Comparison of ENCODE assay signal across 19 mouse cellular contexts in genomic region chr1:180986701-180987100, GRCm38 (mm10). TPM values are rescaled to one million over a fixed set of nuclear protein-coding genes. Genes with fewer than 3 reads are reported as not detected.
A peak's percentile ranks its signal among the peaks of the same experiment; 100 is the strongest.
DNase-seq lines count a peak whose midpoint lies in the region; ATAC-seq and TF ChIP-seq lines count a peak whose summit lies in the region.
"Had no signal": no experiment of that assay in that cellular context is flagged by ENCODE, and none has a peak within 500 bp of the region (broad histone marks: within the 10 kb centered on the region; RNA-seq: fewer than 3 reads in every experiment).

No protein-coding gene starts in this region.

- no peak overlapping the region for H3K4me2 ChIP-seq in liver, embryonic 12.5 days
- H3K4me2 ChIP-seq: embryonic facial prominence, embryonic 12.5 days; forebrain, embryonic 15.5 days; limb, embryonic 12.5 days; midbrain, embryonic 12.5 days; stomach, embryonic 15.5 days had no signal

- no peak overlapping the region for H3K27ac ChIP-seq in liver, adult 2 months (replicated peaks; ENCODE audit: insufficient read depth, low read depth, low read length)
- H3K27ac ChIP-seq in liver, embryonic 12.5 days = no peak overlapping the region
- H3K27ac ChIP-seq: embryonic facial prominence, embryonic 12.5 days; forebrain, embryonic 15.5 days; limb, embryonic 12.5 days; macrophage; midbrain, embryonic 12.5 days; stomach, embryonic 15.5 days had no signal

- POLR2A ChIA-PET in Patski (lab: Charles Lee) = no interaction called here

- WGBS in liver, adult 2 months = 96% methylated on average over 8 of the region's 8 CpGs
- 75% methylated on average over 8 of the region's 8 CpGs for WGBS in liver, embryonic 12.5 days (ENCODE audit: insufficient replicate concordance)

- no peaks in the 10 kb centered on the region for H3K9me3 ChIP-seq in liver, embryonic 12.5 days (replicated peaks)
- H3K9me3 ChIP-seq: embryonic facial prominence, embryonic 12.5 days; forebrain, embryonic 15.5 days; limb, embryonic 12.5 days; midbrain, embryonic 12.5 days; stomach, embryonic 15.5 days had no signal

- no peaks in the 10 kb centered on the region for H3K27me3 ChIP-seq in liver, adult 2 months (ENCODE audit: control insufficient read depth, insufficient read depth, low read length)
- H3K27me3 ChIP-seq in liver, embryonic 12.5 days (replicated peaks) = peaks cover 21% of the 10 kb centered on the region
- peaks cover 6% of the 10 kb centered on the region for H3K27me3 ChIP-seq in Patski
- H3K27me3 ChIP-seq: embryonic facial prominence, embryonic 12.5 days; forebrain, embryonic 15.5 days; limb, embryonic 12.5 days; midbrain, embryonic 12.5 days; stomach, embryonic 15.5 days had no signal

- ATAC-seq in liver, embryonic 12.5 days = no peak
- no peak for ATAC-seq in Patski
- ATAC-seq: forebrain, embryonic 15.5 days had no signal

- no peaks in the 10 kb centered on the region for H3K79me2 ChIP-seq in liver, adult 2 months (ENCODE audit: control insufficient read depth, insufficient read depth, low read length)

- CTCF ChIA-PET in Patski (lab: Charles Lee) = no interaction called here

- in situ Hi-C loops in Patski (cut with MboI; ENCODE audit: low pct_unique_long_range_greater_than_20kb) = loop anchor here (5.0 kb wide), 1 partner anchor 246 kb away; no protein-coding TSS in a partner anchor

- peaks cover 19% of the 10 kb centered on the region for H3K36me3 ChIP-seq in liver, adult 2 months (ENCODE audit: control insufficient read depth, insufficient read depth, low read length)
- no peaks in the 10 kb centered on the region for H3K36me3 ChIP-seq in liver, embryonic 12.5 days
- H3K36me3 ChIP-seq: embryonic facial prominence, embryonic 12.5 days; forebrain, embryonic 15.5 days; limb, embryonic 12.5 days; midbrain, embryonic 12.5 days; stomach, embryonic 15.5 days had no signal

- peak; percentile 14 for DNase-seq in embryo, embryonic 10.5 days (ENCODE audit: low spot score)
- DNase-seq in embryo, embryonic 11 days = no peak
- no peak for DNase-seq in liver, adult 2 months (ENCODE audit: extremely low read depth, low read depth, low spot score)
- DNase-seq in A20 (ENCODE audit: low read depth, low spot score) (peak; percentile 40), Patski (ENCODE audit: low read depth, low spot score) (no peak)
- no peak for DNase-seq in cerebellum, adult 11-12 months
- no peak for DNase-seq in neural tube, embryonic 10.5 days (ENCODE audit: extremely low spot score, low spot score)
- DNase-seq: adrenal gland, postnatal 10 days; cerebellum, adult 2 months; lung, adult 2 months; thymus, postnatal 14 days had no signal

- peak; percentile 13; the same call in 1 of the 2 replicates for TF ChIP-seq CTCF in liver, adult 2 months (IDR thresholded peaks at IDR 0.05; ENCODE audit: low read depth, low read length)
- TF ChIP-seq CTCF in Patski (IDR thresholded peaks at IDR 0.05) = peak; percentile 31

- TF ChIP-seq POLR2A in liver, adult 2 months (IDR thresholded peaks at IDR 0.05; ENCODE audit: extremely low read depth, insufficient read depth, low read length) = no peak

- no peak overlapping the region for H3K4me3 ChIP-seq in liver, adult 2 months (ENCODE audit: insufficient read depth, low read depth, low read length)
- no peak overlapping the region for H3K4me3 ChIP-seq in liver, embryonic 12.5 days
- H3K4me3 ChIP-seq: embryonic facial prominence, embryonic 12.5 days; forebrain, embryonic 15.5 days; limb, embryonic 12.5 days; midbrain, embryonic 12.5 days; stomach, embryonic 15.5 days had no signal

- H3K4me1 ChIP-seq in liver, adult 2 months (ENCODE audit: control insufficient read depth, insufficient read depth, low read length) = peaks cover 12% of the 10 kb centered on the region; the same call in 1 of the 2 replicates
- H3K4me1 ChIP-seq in liver, embryonic 12.5 days = peaks cover 2% of the 10 kb centered on the region
- H3K4me1 ChIP-seq: embryonic facial prominence, embryonic 12.5 days; forebrain, embryonic 15.5 days; limb, embryonic 12.5 days had no signal

- no peak overlapping the region for H3K9ac ChIP-seq in liver, adult 2 months (ENCODE audit: low read depth, low read length)
- H3K9ac ChIP-seq in liver, embryonic 12.5 days = no peak overlapping the region
- H3K9ac ChIP-seq: embryonic facial prominence, embryonic 12.5 days; forebrain, embryonic 15.5 days; limb, embryonic 12.5 days; midbrain, embryonic 12.5 days; stomach, embryonic 15.5 days had no signal

RNA-seq across cellular contexts. Expression of gene Ephx1, which starts 34.0 kb away (rescaled TPM):
- total RNA-seq in liver, adult 2 months (2014; rRNA removed) = 220 and 428 TPM in 2 replicates
- 287 and 304 TPM in 2 replicates for polyA plus RNA-seq in liver, adult 2 months (2012; rRNA removed)
- polyA plus RNA-seq in liver, embryonic 12.5 days (2016; fragmentation: Nextera tagmentation; extraction: Ambion mirVana) = 2.1 and 2.2 TPM in 2 replicates
- 10.9 TPM for polyA plus RNA-seq in Patski (2021)

RNA-seq across cellular contexts. Expression of gene Tmem63a, which starts 44.6 kb away (rescaled TPM):
- 9.5 and 12.8 TPM in 2 replicates for total RNA-seq in liver, adult 2 months (2014; rRNA removed)
- 14.6 and 15.8 TPM in 2 replicates for polyA plus RNA-seq in liver, adult 2 months (2012; rRNA removed)
- polyA plus RNA-seq in liver, embryonic 12.5 days (2016; fragmentation: Nextera tagmentation; extraction: Ambion mirVana) = 6.5 and 6.6 TPM in 2 replicates
- polyA plus RNA-seq in Patski (2021) = 39.3 TPM

RNA-seq across cellular contexts. Expression of gene Lefty1, which starts 51.9 kb away (rescaled TPM):
- total RNA-seq in liver, adult 2 months (2014; rRNA removed) = 1.8 and 1.9 TPM in 2 replicates
- 1.4 TPM in 2 replicates for polyA plus RNA-seq in liver, adult 2 months (2012; rRNA removed)
- polyA plus RNA-seq in liver, embryonic 12.5 days (2016; fragmentation: Nextera tagmentation; extraction: Ambion mirVana) = 4.7 and 7.1 TPM in 2 replicates
- 0.06 TPM for polyA plus RNA-seq in Patski (2021)
- polyA plus RNA-seq: inflammation-experienced regulatory T-cells, adult 6 months had no signal

Comparison
In these comparisons a context has a peak if more than half of its experiments do, and no peak if none do; other contexts are left out.
1. DNase-seq: peak in embryo, embryonic 10.5 days (single experiment) and A20 (single experiment); none in embryo, embryonic 11 days (single experiment), liver, adult 2 months (single experiment), Patski (single experiment), cerebellum, adult 11-12 months (single experiment) and neural tube, embryonic 10.5 days (single experiment).
2. RNA of gene Ephx1, which starts 34.0 kb away (polyA plus RNA-seq): 287 to 304 TPM in liver, adult 2 months; 10.9 TPM in Patski (single experiment) and 2.1 to 2.2 TPM in liver, embryonic 12.5 days; every median in the first group is over 10 times any median in the second.